Mouse (Mus musculus): Measurements from ENCODE around the gene Lrrc15. TPM values are rescaled to one million over a fixed set of nuclear protein-coding genes. Genes with fewer than 3 reads are reported as not detected.
A peak's percentile ranks its signal among the peaks of the same experiment; 100 is the strongest.

Gene Lrrc15
- polyA plus RNA-seq, 1 experiment = 0.11 TPM

DNA sequence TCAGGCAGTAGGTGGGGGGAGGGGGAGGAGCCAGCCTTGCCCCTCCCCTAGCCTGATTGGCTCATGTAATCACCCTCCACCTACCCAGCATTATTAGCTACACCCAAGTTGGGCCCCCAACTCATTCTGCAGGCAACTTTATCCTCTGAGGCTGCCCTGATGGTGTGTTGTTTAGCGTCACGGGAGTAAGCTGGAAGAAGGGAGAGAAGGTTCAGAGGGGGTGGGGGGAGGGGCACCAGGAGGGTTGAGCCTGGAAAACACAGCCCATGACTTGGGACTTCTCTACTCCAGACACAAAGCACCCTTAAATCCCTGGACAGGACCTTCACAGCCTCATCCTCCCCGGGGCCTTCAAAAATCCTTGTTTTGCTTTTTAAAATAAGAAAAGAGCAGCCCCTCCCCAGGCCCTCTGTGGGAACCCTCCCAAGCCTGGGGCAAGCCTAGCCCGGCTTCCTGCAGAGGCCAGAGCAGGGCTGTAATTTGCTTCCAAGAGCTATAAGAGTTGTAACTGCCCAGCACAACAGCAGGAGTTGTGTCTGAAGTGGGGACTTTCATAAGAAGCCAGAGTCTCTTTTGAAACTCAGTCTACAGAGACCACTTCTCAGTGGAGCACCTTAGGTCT lies 2.3 kb downstream of the Lrrc15 start:
- TF ChIP-seq FLI1 (IDR thresholded peaks at IDR 0.05; ENCODE audit: low read length) (no peak), GATA1 (IDR thresholded peaks at IDR 0.05; ENCODE audit: borderline replicate concordance, low read length) (no peak)
- Histone ChIP-seq H3K9me3 (no peaks in the 10 kb centered on the region), H3K4me3 (replicated peaks) (peak overlapping the region; percentile 76), H3K4me1 (peaks cover 72% of the 10 kb centered on the region), H3K36me3 (replicated peaks; ENCODE audit: low read length) (no peaks in the 10 kb centered on the region), H3K27me3 (replicated peaks) (peaks cover 85% of the 10 kb centered on the region)

GRCm38 (mm10) chr16:30278406-30278805 lies 4.7 kb downstream of the Lrrc15 start:
- Histone ChIP-seq H3K4me3 (replicated peaks) (no peak overlapping the region), H3K4me1 (peaks cover 63% of the 10 kb centered on the region), H3K9me3 (no peaks in the 10 kb centered on the region), H3K36me3 (replicated peaks; ENCODE audit: low read length) (no peaks in the 10 kb centered on the region), H3K27me3 (replicated peaks) (peaks cover 78% of the 10 kb centered on the region)
- TF ChIP-seq FLI1 (IDR thresholded peaks at IDR 0.05; ENCODE audit: low read length) (no peak), GATA1 (IDR thresholded peaks at IDR 0.05; ENCODE audit: borderline replicate concordance, low read length) (no peak)

DNA sequence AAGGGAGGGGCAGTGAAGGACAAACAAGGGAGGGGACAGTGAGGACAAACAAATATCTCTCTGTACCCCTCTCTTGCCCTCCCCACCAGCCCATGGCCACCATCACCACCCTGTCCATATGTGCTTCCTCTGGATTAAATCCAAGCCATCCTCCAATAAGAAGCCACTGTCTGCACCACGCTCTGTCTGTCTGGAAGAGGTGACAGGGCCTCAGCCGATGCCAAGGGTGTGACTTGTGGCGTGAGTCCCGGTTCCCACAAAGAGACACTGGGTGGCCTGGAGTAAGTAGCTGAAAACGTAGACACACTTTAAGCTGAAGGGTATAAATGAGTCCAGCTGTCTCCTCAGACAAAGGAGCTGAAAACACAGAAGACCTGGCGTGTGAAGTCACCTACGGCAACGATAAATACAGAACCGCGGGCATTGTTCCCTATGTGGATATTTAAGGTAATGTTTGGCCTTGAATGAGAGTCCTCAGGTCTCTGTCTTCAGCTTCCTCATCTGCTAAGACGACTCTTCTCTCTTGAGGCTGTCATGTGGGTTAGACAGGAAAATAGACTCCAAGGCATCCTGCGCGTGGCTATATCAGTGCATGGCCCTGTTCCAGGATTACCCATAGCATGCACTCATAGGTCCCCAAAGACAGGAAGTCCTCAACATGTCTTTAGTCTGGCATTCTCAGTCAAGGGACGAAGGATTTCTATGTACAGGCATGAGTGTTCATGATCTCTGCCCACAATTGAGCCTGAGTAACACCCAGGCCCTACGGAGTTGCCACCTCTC lies 7.3 kb downstream of the Lrrc15 start:
- Histone ChIP-seq H3K36me3 (replicated peaks; ENCODE audit: low read length) (no peaks in the 10 kb centered on the region), H3K4me3 (replicated peaks) (no peak overlapping the region), H3K4me1 (peaks cover 62% of the 10 kb centered on the region), H3K9me3 (no peaks in the 10 kb centered on the region), H3K27me3 (replicated peaks) (peaks cover 62% of the 10 kb centered on the region)
- TF ChIP-seq FLI1 (IDR thresholded peaks at IDR 0.05; ENCODE audit: low read length) = no peak
- no peak for TF ChIP-seq GATA1 (IDR thresholded peaks at IDR 0.05; ENCODE audit: borderline replicate concordance, low read length)

GRCm38 (mm10) chr16:30273065-30273464 lies 10.0 kb downstream of the Lrrc15 start:
- H3K4me3 ChIP-seq (replicated peaks) = no peak overlapping the region
- H3K27me3 ChIP-seq (replicated peaks) = peaks cover 51% of the 10 kb centered on the region
- peaks cover 60% of the 10 kb centered on the region for H3K4me1 ChIP-seq
- TF ChIP-seq GATA1 (IDR thresholded peaks at IDR 0.05; ENCODE audit: borderline replicate concordance, low read length) (no peak), FLI1 (IDR thresholded peaks at IDR 0.05; ENCODE audit: low read length) (no peak)
- no peaks in the 10 kb centered on the region for H3K9me3 ChIP-seq
- H3K36me3 ChIP-seq (replicated peaks; ENCODE audit: low read length) = no peaks in the 10 kb centered on the region

- TF ChIP-seq GATA1 (IDR thresholded peaks at IDR 0.05; ENCODE audit: borderline replicate concordance, low read length) (no peak), FLI1 (IDR thresholded peaks at IDR 0.05; ENCODE audit: low read length) (no peak)
- peaks cover 56% of the 10 kb centered on the region for H3K4me1 ChIP-seq
- no peaks in the 10 kb centered on the region for H3K36me3 ChIP-seq (replicated peaks; ENCODE audit: low read length)
- H3K27me3 ChIP-seq (replicated peaks) = peaks cover 43% of the 10 kb centered on the region
- no peak overlapping the region for H3K4me3 ChIP-seq (replicated peaks)
- no peaks in the 10 kb centered on the region for H3K9me3 ChIP-seq
These were observed 11.0 kb downstream of the Lrrc15 start for GRCm38 (mm10) chr16:30271941-30272595.

GRCm38 (mm10) chr16:30271223-30271761 lies 11.8 kb downstream of the Lrrc15 start:
- H3K4me3 ChIP-seq (replicated peaks) = no peak overlapping the region
- H3K36me3 ChIP-seq (replicated peaks; ENCODE audit: low read length) = no peaks in the 10 kb centered on the region
- TF ChIP-seq GATA1 (IDR thresholded peaks at IDR 0.05; ENCODE audit: borderline replicate concordance, low read length) (no peak), FLI1 (IDR thresholded peaks at IDR 0.05; ENCODE audit: low read length) (no peak)
- H3K9me3 ChIP-seq = no peaks in the 10 kb centered on the region
- H3K4me1 ChIP-seq = peaks cover 53% of the 10 kb centered on the region
- peaks cover 44% of the 10 kb centered on the region for H3K27me3 ChIP-seq (replicated peaks)

DNA sequence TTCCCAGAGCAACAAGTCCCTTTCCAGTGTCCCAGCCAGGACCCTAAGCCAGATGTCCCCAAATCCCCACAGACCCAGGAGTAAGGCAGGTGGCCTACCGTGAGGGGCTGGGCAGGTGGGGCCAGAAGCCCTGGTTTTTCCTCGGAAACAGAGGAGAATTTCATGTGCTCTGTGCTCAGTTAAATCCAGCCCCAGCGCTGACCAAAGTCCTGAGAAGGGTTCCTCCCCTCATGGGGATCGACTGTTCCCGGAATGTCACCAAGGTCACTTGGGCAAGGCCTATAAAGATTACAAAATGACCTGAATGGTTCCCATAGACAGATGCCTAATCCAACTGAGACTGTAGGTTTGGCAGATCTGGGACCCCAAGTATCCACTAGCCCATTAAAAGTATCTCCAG lies 15.7 kb downstream of the Lrrc15 start, which contains the start of gene Cpn2:
TSS of gene Cpn2 (minus strand) at position 141 of the 400 bp plus-strand sequence.
- H3K4me1 ChIP-seq = peaks cover 68% of the 10 kb centered on the region
- peaks cover 16% of the 10 kb centered on the region for H3K27me3 ChIP-seq (replicated peaks)
- TF ChIP-seq FLI1 (IDR thresholded peaks at IDR 0.05; ENCODE audit: low read length) (no peak), GATA1 (IDR thresholded peaks at IDR 0.05; ENCODE audit: borderline replicate concordance, low read length) (no peak)
- no peaks in the 10 kb centered on the region for H3K9me3 ChIP-seq
- H3K36me3 ChIP-seq (replicated peaks; ENCODE audit: low read length) = no peaks in the 10 kb centered on the region
- no peak within 1 kb of the TSS for H3K4me3 ChIP-seq (replicated peaks)

- H3K27me3 ChIP-seq (replicated peaks) = peaks cover 16% of the 10 kb centered on the region
These were observed 16.5 kb downstream of the Lrrc15 start for GRCm38 (mm10) chr16:30266561-30266960.

GRCm38 (mm10) chr16:30265611-30266010 lies 17.4 kb downstream of the Lrrc15 start:
- H3K27me3 ChIP-seq (replicated peaks) = peaks cover 20% of the 10 kb centered on the region
- H3K9me3 ChIP-seq = no peaks in the 10 kb centered on the region
- peak overlapping the region; percentile 59 for H3K4me3 ChIP-seq (replicated peaks)
- TF ChIP-seq FLI1 (IDR thresholded peaks at IDR 0.05; ENCODE audit: low read length) (no peak), GATA1 (IDR thresholded peaks at IDR 0.05; ENCODE audit: borderline replicate concordance, low read length) (no peak)
- peaks cover 55% of the 10 kb centered on the region for H3K4me1 ChIP-seq
- no peaks in the 10 kb centered on the region for H3K36me3 ChIP-seq (replicated peaks; ENCODE audit: low read length)

More at GRCm38 (mm10) chr16:30266561-30266960, 16.5 kb downstream of the Lrrc15 start:
- Histone ChIP-seq H3K36me3 (replicated peaks; ENCODE audit: low read length) (no peaks in the 10 kb centered on the region), H3K4me1 (peaks cover 65% of the 10 kb centered on the region), H3K9me3 (no peaks in the 10 kb centered on the region), H3K4me3 (replicated peaks) (no peak overlapping the region)
- no peak for TF ChIP-seq FLI1 (IDR thresholded peaks at IDR 0.05; ENCODE audit: low read length)
- no peak for TF ChIP-seq GATA1 (IDR thresholded peaks at IDR 0.05; ENCODE audit: borderline replicate concordance, low read length)

All from megakaryocyte, embryonic 14.5 days (primary cell).